Mouse (Mus musculus) layer of hippocampus, adult 9-11 months (tissue): ENCODE measurements at regions not wholly inside any gene's neighbourhood (a gene's known extent, or its start where the extent isn't known, plus 50 kb on each side); places are given as distances from the start of the nearest gene placed in this dataset.

ENCODE experiments used
- DNase-seq: peaks from one replicate; pipeline ENCODE4 v3.0.0; 2022

DNA sequence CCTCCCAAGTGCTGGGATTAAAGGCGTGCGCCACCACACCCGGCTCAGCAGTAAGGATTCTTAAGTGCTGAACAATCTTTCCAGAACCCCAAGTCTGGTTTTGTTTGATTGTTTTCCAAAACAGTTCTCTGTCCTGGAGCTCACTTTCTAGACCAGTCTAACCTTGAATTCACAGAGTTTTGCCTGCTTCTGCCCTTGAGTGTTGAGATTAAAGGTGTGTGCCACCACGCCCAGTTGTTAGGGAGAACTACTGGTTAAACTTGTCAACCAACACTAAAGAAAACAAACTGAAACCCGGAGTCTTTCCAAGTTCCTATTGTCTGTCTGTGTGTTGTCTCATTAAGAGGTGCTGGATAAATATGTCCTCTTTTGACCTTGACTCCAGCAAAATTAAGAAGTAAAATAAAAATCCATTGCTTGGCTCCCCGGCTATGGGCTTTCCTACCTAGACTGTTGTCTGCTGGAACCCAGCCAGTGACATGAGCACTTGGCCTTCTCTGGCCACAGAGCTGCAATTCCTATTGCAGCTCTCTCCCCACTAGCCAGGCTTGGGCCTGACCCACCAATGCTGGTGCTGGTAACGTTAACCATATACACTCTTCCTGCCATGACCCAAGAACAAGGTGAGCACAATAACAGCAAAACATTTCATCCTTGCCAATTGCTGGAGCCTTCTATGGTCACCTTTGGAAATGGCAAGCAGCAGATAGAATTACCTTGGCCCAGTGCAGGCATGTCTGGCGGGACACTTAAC is 51.1 kb upstream of the Klf9 start:
- no peak for DNase-seq
